Mouse (Mus musculus): ENCODE results near the gene Spp2. TPM values are rescaled to one million over a fixed set of nuclear protein-coding genes. Genes with fewer than 3 reads are reported as not detected.
A peak's percentile ranks its signal among the peaks of the same experiment; 100 is the strongest.

Spp2 gene
- polyA plus RNA-seq, 1 experiment from 2014 or later, result 0.47 TPM

DNA sequence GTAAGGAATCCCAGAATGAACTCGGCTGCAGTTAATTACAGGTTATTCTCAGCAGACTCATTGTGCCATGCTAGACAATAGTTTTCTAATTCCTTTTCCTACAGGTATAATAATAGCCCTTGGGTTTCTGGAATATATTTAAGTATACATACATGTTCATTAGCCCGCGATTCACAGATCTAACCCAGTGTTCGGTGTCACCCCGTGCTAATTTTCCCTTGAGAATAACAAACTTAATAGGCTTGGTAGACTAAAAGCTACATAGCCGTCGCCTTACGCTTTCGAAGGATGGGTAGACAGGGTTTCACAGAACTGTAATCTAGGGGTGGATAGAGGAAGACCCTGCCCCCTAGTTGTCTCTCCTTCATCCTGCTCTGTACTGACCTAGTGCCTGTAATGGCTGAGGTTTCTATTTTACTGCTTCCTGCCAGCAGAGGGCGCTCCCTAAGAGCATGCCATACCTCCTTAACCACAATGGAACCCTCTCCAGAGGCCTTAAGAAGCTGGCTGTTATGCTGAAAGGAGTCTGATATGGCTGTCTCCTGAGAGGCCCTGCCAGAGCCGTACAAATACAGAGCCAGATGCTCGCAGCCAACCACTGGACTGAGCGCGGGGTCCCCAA is 49.8 kb downstream of the Spp2 start:
- ATAC-seq (ENCODE audit: low FRiP score, low TSS enrichment), result peak; percentile 78; the same call in 1 of the 2 replicates
- peak; percentile 90 for DNase-seq
- Histone ChIP-seq H3K4me3 (replicated peaks; ENCODE audit: low read depth, low read length) (no peak overlapping the region), H3K27me3 (ENCODE audit: control insufficient read depth, insufficient read depth, low read length) (no peaks in the 10 kb centered on the region), H3K9me3 (ENCODE audit: control insufficient read depth, low read length) (no peaks in the 10 kb centered on the region), H3K27ac (replicated peaks; ENCODE audit: low read depth, low read length) (no peak overlapping the region), H3K36me3 (ENCODE audit: control insufficient read depth, insufficient read depth, low read length) (no peaks in the 10 kb centered on the region), H3K9ac (replicated peaks; ENCODE audit: low read length) (no peak overlapping the region), H3K4me2 (ENCODE audit: low read length) (no peak overlapping the region), H3K4me1 (ENCODE audit: control insufficient read depth, insufficient read depth, low read length) (0 out of 2 replicates have a peak, but pooled peaks cover 2% of the 10 kb centered on the region)
- 50% methylated on average over 14 of the region's 14 CpGs for WGBS

DNA sequence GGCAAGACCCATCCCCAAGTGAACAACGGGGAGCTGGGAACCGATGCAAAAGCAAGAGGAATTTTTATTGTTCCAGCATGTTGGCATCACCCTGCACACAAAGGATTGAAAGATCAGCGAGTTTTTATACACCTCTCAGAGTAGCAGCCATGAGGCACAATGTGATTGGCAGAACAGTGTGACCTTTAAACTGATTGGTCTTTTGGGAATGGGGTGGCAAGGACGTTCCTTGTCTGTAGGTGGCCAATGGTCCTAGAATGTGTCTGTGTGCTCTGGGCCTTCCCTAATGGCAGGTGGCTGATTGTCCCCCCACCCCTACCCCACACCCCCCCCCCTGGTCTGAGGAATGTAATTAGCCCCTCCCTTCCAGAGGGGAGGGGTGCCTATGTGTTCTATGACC is 52.4 kb downstream of the Spp2 start:
- Histone ChIP-seq H3K9ac (replicated peaks; ENCODE audit: low read length) (no peak overlapping the region), H3K36me3 (ENCODE audit: control insufficient read depth, insufficient read depth, low read length) (no peaks in the 10 kb centered on the region), H3K9me3 (ENCODE audit: control insufficient read depth, low read length) (no peaks in the 10 kb centered on the region), H3K4me3 (replicated peaks; ENCODE audit: low read depth, low read length) (no peak overlapping the region), H3K4me1 (ENCODE audit: control insufficient read depth, insufficient read depth, low read length) (0 out of 2 replicates have a peak, but pooled peaks cover 2% of the 10 kb centered on the region), H3K27me3 (ENCODE audit: control insufficient read depth, insufficient read depth, low read length) (no peaks in the 10 kb centered on the region), H3K27ac (replicated peaks; ENCODE audit: low read depth, low read length) (no peak overlapping the region), H3K4me2 (ENCODE audit: low read length) (no peak overlapping the region)
- no peak for ATAC-seq (ENCODE audit: low FRiP score, low TSS enrichment)
- 90% methylated on average over 4 of the region's 4 CpGs for WGBS
- DNase-seq, result no peak

GRCm38 (mm10) chr1:88459655-88460054 is 52.9 kb downstream of the Spp2 start:
- DNase-seq (no peak), ATAC-seq (ENCODE audit: low FRiP score, low TSS enrichment) (no peak)
- WGBS, result 80% methylated on average over 5 of the region's 5 CpGs

DNA sequence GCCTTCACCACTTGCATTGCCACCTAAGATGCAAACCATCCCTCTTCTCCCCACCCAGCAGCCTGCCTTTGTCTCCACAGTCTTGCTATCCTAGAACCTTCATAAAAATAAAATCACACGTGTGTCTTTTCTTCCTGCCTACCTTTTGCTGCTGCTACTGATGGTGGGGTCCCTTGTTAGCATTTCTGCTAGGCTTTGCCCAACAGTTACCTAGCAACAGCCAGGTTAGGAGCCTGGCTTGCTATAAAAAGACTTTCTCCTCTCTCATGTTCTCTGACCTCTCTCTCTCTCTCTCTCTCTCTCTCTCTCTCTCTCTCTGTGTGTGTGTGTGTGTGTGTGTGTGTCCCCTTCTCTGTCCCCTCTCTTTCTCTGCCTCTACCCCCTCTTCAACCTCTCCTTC is 54.3 kb downstream of the Spp2 start:
- no peak overlapping the region for H3K4me3 ChIP-seq (replicated peaks; ENCODE audit: low read depth, low read length)
- peak; percentile 46 for DNase-seq
- no peaks in the 10 kb centered on the region for H3K27me3 ChIP-seq (ENCODE audit: control insufficient read depth, insufficient read depth, low read length)
- WGBS, result 21% methylated on average over 1 of the region's 1 CpGs
- H3K4me1 ChIP-seq (ENCODE audit: control insufficient read depth, insufficient read depth, low read length), result 0 out of 2 replicates have a peak, but pooled peaks cover 2% of the 10 kb centered on the region
- no peaks in the 10 kb centered on the region for H3K36me3 ChIP-seq (ENCODE audit: control insufficient read depth, insufficient read depth, low read length)
- no peak for ATAC-seq (ENCODE audit: low FRiP score, low TSS enrichment)
- no peak overlapping the region for H3K9ac ChIP-seq (replicated peaks; ENCODE audit: low read length)
- H3K27ac ChIP-seq (replicated peaks; ENCODE audit: low read depth, low read length), result no peak overlapping the region
- no peak overlapping the region for H3K4me2 ChIP-seq (ENCODE audit: low read length)
- no peaks in the 10 kb centered on the region for H3K9me3 ChIP-seq (ENCODE audit: control insufficient read depth, low read length)

More at GRCm38 (mm10) chr1:88459655-88460054, 52.9 kb downstream of the Spp2 start:
- no peak overlapping the region for H3K27ac ChIP-seq (replicated peaks; ENCODE audit: low read depth, low read length)
- no peak overlapping the region for H3K4me2 ChIP-seq (ENCODE audit: low read length)
- no peaks in the 10 kb centered on the region for H3K27me3 ChIP-seq (ENCODE audit: control insufficient read depth, insufficient read depth, low read length)
- H3K9me3 ChIP-seq (ENCODE audit: control insufficient read depth, low read length), result no peaks in the 10 kb centered on the region
- H3K4me1 ChIP-seq (ENCODE audit: control insufficient read depth, insufficient read depth, low read length), result 0 out of 2 replicates have a peak, but pooled peaks cover 2% of the 10 kb centered on the region
- no peaks in the 10 kb centered on the region for H3K36me3 ChIP-seq (ENCODE audit: control insufficient read depth, insufficient read depth, low read length)
- no peak overlapping the region for H3K4me3 ChIP-seq (replicated peaks; ENCODE audit: low read depth, low read length)
- no peak overlapping the region for H3K9ac ChIP-seq (replicated peaks; ENCODE audit: low read length)

GRCm38 (mm10) chr1:88462484-88462883 is 55.7 kb downstream of the Spp2 start:
- Histone ChIP-seq H3K4me1 (ENCODE audit: control insufficient read depth, insufficient read depth, low read length) (0 out of 2 replicates have a peak, but pooled peaks cover 2% of the 10 kb centered on the region), H3K27me3 (ENCODE audit: control insufficient read depth, insufficient read depth, low read length) (no peaks in the 10 kb centered on the region), H3K9me3 (ENCODE audit: control insufficient read depth, low read length) (no peaks in the 10 kb centered on the region), H3K4me2 (ENCODE audit: low read length) (no peak overlapping the region), H3K9ac (replicated peaks; ENCODE audit: low read length) (no peak overlapping the region), H3K27ac (replicated peaks; ENCODE audit: low read depth, low read length) (no peak overlapping the region), H3K4me3 (replicated peaks; ENCODE audit: low read depth, low read length) (no peak overlapping the region), H3K36me3 (ENCODE audit: control insufficient read depth, insufficient read depth, low read length) (no peaks in the 10 kb centered on the region)
- 34% methylated on average over 6 of the region's 6 CpGs for WGBS
- DNase-seq, result peak; percentile 39
- ATAC-seq (ENCODE audit: low FRiP score, low TSS enrichment), result no peak

GRCm38 (mm10) chr1:88463241-88463640 is 56.5 kb downstream of the Spp2 start:
- ATAC-seq (ENCODE audit: low FRiP score, low TSS enrichment) (no peak), DNase-seq (no peak)
- Histone ChIP-seq H3K9me3 (ENCODE audit: control insufficient read depth, low read length) (no peaks in the 10 kb centered on the region), H3K27ac (replicated peaks; ENCODE audit: low read depth, low read length) (no peak overlapping the region), H3K9ac (replicated peaks; ENCODE audit: low read length) (no peak overlapping the region), H3K4me3 (replicated peaks; ENCODE audit: low read depth, low read length) (no peak overlapping the region), H3K4me1 (ENCODE audit: control insufficient read depth, insufficient read depth, low read length) (0 out of 2 replicates have a peak, but pooled peaks cover 2% of the 10 kb centered on the region), H3K27me3 (ENCODE audit: control insufficient read depth, insufficient read depth, low read length) (no peaks in the 10 kb centered on the region), H3K36me3 (ENCODE audit: control insufficient read depth, insufficient read depth, low read length) (no peaks in the 10 kb centered on the region), H3K4me2 (ENCODE audit: low read length) (no peak overlapping the region)
- WGBS, result 96% methylated on average over 3 of the region's 3 CpGs

- no peaks in the 10 kb centered on the region for H3K27me3 ChIP-seq (ENCODE audit: control insufficient read depth, insufficient read depth, low read length)
- H3K4me2 ChIP-seq (ENCODE audit: low read length), result no peak overlapping the region
- H3K4me1 ChIP-seq (ENCODE audit: control insufficient read depth, insufficient read depth, low read length), result 0 out of 2 replicates have a peak, but pooled peaks cover 2% of the 10 kb centered on the region
- no peaks in the 10 kb centered on the region for H3K36me3 ChIP-seq (ENCODE audit: control insufficient read depth, insufficient read depth, low read length)
- H3K4me3 ChIP-seq (replicated peaks; ENCODE audit: low read depth, low read length), result no peak overlapping the region
- ATAC-seq (ENCODE audit: low FRiP score, low TSS enrichment), result no peak
- no peak overlapping the region for H3K9ac ChIP-seq (replicated peaks; ENCODE audit: low read length)
- WGBS, result 86% methylated on average over 6 of the region's 6 CpGs
- no peak overlapping the region for H3K27ac ChIP-seq (replicated peaks; ENCODE audit: low read depth, low read length)
- no peak for DNase-seq
- no peaks in the 10 kb centered on the region for H3K9me3 ChIP-seq (ENCODE audit: control insufficient read depth, low read length)
Measured at GRCm38 (mm10) chr1:88464109-88464905, 57.5 kb downstream of the Spp2 start.

DNA sequence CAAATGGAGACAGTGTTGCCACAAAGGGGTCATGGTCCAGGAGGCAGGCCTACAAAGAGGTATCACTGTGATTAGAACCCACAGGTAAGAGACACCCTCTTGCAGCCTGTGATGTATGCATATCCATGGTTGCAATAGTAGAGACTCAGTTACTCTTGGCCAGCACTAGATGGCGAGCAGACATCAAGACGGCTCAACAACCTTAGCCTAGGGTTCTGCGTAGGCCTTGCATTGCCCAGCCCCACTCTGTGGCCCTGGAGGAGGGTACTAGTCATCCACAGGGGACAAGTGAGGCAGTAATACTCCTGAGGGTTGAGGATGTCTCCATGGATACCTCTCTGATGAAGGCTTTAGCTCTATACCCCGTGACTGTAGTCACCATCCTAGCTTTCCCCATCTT is 59.0 kb downstream of the Spp2 start:
- ATAC-seq (ENCODE audit: low FRiP score, low TSS enrichment) (no peak; the same call in 1 of the 2 replicates), DNase-seq (peak; percentile 48)
- Histone ChIP-seq H3K9me3 (ENCODE audit: control insufficient read depth, low read length) (no peaks in the 10 kb centered on the region), H3K4me2 (ENCODE audit: low read length) (no peak overlapping the region), H3K4me1 (ENCODE audit: control insufficient read depth, insufficient read depth, low read length) (0 out of 2 replicates have a peak, but pooled peaks cover 2% of the 10 kb centered on the region), H3K27me3 (ENCODE audit: control insufficient read depth, insufficient read depth, low read length) (no peaks in the 10 kb centered on the region), H3K36me3 (ENCODE audit: control insufficient read depth, insufficient read depth, low read length) (no peaks in the 10 kb centered on the region), H3K27ac (replicated peaks; ENCODE audit: low read depth, low read length) (no peak overlapping the region), H3K4me3 (replicated peaks; ENCODE audit: low read depth, low read length) (no peak overlapping the region), H3K9ac (replicated peaks; ENCODE audit: low read length) (no peak overlapping the region)
- WGBS, result 68% methylated on average over 4 of the region's 4 CpGs
